Mouse (Mus musculus): ENCODE measurements at regions not wholly inside any gene's neighbourhood (a gene's known extent, or its start where the extent isn't known, plus 50 kb on each side); places are given as distances from the start of the nearest gene placed in this dataset.

DNA sequence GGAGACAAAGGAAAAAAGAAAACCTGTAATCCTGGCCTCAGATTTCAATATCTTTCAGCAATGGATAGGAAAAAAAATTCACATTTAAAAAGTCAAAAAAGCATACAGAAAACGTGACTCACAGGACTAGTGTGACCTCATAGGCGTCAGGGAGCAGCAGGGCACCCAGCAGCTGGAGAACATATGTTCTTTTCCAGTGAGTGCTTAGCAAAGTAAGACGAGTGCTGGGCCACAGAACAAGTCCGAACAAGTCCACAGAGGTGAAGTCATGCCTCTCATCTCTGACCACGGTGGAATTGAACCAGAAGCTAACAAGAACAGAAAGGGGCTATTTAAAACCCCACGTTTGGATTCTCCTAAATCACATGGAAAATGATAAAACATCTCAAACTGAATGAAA, 72.1 kb upstream of the Gli2 start:
- no peak for ATAC-seq (replicated peaks; ENCODE audit: poor library complexity)

DNA sequence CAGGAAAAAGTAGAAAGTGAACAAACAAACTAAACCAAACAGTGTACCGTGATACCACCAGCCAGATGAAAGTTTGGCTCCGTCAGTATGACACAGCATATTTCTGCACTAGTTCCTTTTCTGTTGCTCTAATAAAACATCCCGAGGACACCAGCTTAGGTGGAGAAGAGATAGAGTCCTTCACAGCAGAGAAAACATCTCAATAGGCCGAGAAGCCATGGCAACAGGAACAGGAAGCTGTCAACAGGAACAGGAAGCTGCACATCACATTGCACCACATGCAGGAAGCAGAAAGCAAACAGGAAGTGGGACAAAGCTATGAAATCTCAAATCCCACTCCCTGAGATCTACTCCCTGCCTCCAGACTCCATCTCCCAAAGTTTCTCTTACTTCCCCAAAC, 71.4 kb upstream of the Gli2 start:
- peak; percentile 55; the same call in 1 of the 2 replicates for ATAC-seq (replicated peaks; ENCODE audit: poor library complexity)

DNA sequence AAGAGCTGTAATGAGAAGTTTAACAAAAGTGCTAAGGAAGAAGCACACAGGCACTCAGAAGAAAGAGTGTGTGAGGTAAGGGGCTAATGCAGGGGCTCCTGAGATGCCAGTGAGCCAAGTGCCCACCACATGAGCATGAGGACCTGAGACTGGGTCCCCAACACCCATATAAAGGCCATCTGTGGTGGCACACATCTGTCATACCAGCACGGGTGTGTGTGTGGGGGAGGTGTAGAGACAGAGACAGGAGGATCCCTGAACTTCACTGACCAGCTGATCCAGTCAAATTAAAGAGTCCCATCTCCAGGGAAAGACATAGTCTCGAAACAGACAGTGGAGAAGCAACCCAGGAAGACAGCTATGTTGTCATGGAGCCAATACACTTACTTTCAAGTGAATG, 70.6 kb upstream of the Gli2 start:
- no peak for ATAC-seq (replicated peaks; ENCODE audit: poor library complexity)

DNA sequence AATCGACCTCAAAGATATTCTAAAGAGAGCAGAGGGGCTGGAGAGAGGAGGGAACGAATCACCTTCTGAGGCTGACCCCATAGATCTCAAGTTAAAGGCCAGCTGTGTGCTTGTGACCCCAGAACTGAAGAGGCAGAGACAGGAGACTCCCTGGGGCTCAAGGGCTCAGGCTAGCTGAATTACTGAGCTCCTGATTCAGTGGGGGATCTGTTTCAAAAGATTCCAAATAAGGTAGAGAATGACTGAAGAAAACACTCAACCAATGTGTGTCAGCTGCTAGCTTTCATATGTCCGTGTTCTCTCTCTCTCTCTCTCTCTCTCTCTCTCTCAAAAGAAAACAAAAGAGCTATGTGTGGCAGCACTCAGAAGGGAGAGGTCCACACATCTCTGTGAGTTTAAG, 70.0 kb upstream of the Gli2 start:
- ATAC-seq (replicated peaks; ENCODE audit: poor library complexity), result no peak

DNA sequence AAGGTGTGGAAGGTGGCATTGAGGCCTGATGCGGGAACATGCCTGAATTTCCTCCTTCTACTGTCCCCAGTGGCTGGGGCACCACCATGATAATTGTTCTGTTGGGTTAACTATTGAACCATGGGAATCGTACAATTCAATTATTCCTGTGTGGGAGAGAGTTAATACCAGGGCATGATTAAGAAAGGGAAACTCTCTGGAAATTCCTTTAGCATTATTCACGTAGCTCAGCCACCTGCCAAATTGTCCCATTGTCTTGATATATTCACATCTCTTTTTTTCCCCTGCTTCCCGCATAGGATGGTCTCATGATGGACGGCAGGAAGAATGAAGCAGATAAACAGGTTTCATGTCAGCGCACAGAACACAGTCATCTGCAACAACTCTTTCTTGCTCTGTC, 69.6 kb upstream of the Gli2 start:
- no peak for ATAC-seq (replicated peaks; ENCODE audit: poor library complexity)

DNA sequence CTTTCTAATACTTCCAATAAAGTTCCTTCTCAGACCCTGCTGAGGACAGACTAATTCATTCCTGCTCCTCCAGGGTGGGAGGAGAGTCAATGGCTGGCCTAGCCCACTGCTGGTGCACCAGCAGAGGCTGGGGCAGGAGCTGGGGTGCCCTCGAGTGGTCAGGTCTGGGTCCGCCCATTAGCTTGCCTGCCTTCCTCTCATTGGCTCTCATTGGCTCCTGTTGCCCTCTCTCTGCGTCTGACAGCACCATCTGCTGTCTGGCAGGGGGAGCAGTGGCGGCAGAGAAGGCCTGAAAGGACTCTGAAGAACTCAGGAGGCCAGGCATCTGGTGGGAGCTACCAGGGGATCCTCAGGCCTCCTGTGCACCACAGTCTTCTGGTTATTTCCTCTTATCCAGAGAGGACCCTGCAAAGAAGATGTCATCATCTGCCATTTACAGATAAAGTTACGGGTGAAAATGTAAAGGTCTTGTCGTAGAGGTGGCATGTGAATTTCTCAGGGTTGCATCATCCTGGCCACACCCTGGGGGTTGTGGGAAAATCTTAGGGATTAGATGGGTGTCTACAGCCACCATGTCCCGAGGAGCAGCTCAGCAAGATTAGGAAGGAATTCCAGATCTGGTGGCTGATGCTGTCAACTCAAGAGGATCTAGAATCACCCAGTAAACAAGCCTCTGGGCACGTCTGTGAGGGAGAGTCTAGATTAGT, 66.6 kb upstream of the Gli2 start:
- peak; percentile 69 for ATAC-seq (replicated peaks; ENCODE audit: poor library complexity)

DNA sequence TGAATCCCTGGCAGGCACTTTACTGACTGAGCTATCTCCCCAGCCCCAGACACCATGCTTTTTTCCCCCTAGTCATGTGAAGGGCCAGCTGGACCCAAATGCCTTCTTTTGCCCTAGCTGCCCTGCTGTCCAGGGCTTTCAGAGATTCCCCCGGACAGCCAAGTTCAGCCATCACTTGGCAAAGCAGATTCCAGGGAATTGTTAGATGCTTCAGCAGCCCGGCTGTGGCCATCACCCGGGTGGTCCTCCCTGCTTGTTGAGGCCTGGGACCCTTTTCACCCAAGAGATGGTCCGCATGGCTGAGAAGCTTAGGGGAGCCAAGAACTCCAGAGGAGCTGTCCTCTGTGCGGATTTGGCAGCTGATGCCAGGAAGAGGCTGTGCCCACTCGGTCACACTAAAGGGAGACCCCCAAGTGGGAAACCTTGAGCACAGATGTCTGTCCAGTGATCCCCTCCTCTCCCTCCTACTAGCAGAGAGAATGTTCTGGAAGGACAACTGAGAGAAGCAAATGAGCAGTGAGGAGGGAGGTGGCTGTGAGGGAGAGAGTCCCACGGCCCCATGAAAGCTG, 61.8 kb upstream of the Gli2 start:
- ATAC-seq (replicated peaks; ENCODE audit: poor library complexity), result no peak

DNA sequence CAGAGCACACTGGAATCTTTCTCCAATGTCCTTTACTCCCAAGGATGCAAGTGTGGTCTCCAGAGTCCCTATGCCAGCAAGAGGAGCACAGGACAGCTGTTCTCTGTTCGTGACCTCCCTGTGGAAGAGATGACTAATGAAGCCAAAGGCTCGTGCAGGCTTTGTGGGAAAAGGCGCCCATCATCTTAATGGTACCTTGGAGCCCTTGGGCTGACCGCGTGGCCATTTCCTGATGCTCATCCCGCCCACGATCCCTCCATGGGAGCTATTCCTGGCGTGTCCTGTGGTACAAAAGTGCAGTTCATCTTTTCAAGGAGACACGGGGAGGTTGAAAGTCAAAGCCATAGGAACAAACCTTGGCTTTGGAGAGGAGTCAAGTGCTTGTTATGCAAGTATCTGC, 55.2 kb upstream of the Gli2 start:
- no peak for ATAC-seq (replicated peaks; ENCODE audit: poor library complexity)

DNA sequence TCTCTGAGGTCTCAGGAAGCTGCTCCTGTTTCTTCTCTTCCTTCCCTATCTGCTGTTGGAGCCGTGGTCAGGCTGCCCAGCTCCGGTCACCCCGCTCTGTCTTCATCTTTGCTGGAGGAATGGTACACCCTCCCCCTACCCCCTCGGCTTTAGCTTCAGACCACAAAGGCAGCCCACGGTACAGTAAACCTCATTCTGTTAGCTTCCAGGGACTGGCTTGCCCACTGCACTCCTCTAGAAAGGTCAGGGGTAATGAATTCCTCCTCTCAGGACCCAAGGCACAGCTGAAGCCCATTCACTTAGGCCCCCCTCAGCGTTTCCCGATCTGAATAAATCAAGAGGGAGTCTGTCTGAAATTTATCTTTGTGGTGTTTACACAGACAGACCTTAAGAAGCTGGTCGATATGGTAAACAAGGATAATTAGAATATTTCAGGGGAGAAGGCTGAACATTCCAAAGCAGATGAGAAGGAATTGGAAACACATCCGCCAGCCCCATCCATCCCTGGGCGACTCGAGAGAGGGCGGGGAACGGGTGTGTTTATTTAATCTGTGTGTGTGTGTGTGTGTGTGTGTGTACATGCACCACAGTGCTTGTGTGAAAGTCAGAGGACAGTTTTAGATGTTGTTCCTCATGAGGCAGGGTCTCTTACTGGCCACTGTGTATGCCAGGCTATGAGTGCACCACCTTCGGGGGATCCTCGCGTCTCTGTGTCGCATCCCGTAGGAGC, 53.0 kb upstream of the Gli2 start:
- ATAC-seq (replicated peaks; ENCODE audit: poor library complexity), result no peak
